Comparison of ENCODE assay signal across 13 mouse cellular contexts in genomic region chr5:140583732-140584368, GRCm38 (mm10). TPM values are rescaled to one million over a fixed set of nuclear protein-coding genes. Genes with fewer than 3 reads are reported as not detected.
DNase-seq lines count a peak whose midpoint lies in the region; ATAC-seq lines count a peak whose summit lies in the region.
"Had no signal": no experiment of that assay in that cellular context is flagged by ENCODE, and none has a peak within 500 bp of the region (broad histone marks: within the 10 kb centered on the region; RNA-seq: fewer than 3 reads in every experiment).

No protein-coding gene starts in this region.

- H3K9ac ChIP-seq in kidney, embryonic 15.5 days: no peak overlapping the region
- peak overlapping the region; percentile 9; the same call in 1 of the 2 replicates for H3K9ac ChIP-seq in neural tube, embryonic 12.5 days

- H3K27me3 ChIP-seq in kidney, embryonic 15.5 days: no peaks in the 10 kb centered on the region
- H3K27me3 ChIP-seq in forebrain, embryonic 10.5 days (ENCODE audit: poor library complexity, severe bottlenecking): no peaks in the 10 kb centered on the region
- H3K27me3 ChIP-seq in limb, embryonic 10.5 days (ENCODE audit: low read depth, poor library complexity, severe bottlenecking): peaks cover 5% of the 10 kb centered on the region; the same call in 1 of the 2 replicates
- no peaks in the 10 kb centered on the region for H3K27me3 ChIP-seq in neural tube, embryonic 12.5 days (replicated peaks)

- 0 out of 2 replicates have a peak, but pooled peaks have one; percentile 6 for ATAC-seq in kidney, embryonic 15.5 days (replicated peaks; ENCODE audit: low FRiP score)
- ATAC-seq in neural tube, embryonic 12.5 days (ENCODE audit: low FRiP score, low read depth): peak; percentile 80

- no peaks in the 10 kb centered on the region for H3K36me3 ChIP-seq in kidney, embryonic 15.5 days
- no peaks in the 10 kb centered on the region for H3K36me3 ChIP-seq in forebrain, embryonic 10.5 days (replicated peaks)
- no peaks in the 10 kb centered on the region for H3K36me3 ChIP-seq in limb, embryonic 10.5 days
- no peaks in the 10 kb centered on the region for H3K36me3 ChIP-seq in neural tube, embryonic 12.5 days
- H3K36me3 ChIP-seq: heart, embryonic 10.5 days had no signal

- no peaks in the 10 kb centered on the region for H3K9me3 ChIP-seq in kidney, embryonic 15.5 days (replicated peaks)
- no peaks in the 10 kb centered on the region for H3K9me3 ChIP-seq in forebrain, embryonic 10.5 days
- no peaks in the 10 kb centered on the region for H3K9me3 ChIP-seq in limb, embryonic 10.5 days (replicated peaks)
- no peaks in the 10 kb centered on the region for H3K9me3 ChIP-seq in neural tube, embryonic 12.5 days
- H3K9me3 ChIP-seq: heart, embryonic 10.5 days had no signal

- no peak for DNase-seq in kidney, adult 11 months
- peak; percentile 93 for DNase-seq in forebrain, embryonic 10.5 days (ENCODE audit: extremely low spot score, low spot score)
- DNase-seq in limb, embryonic 10.5 days (ENCODE audit: low spot score): no peak
- no peak for DNase-seq in kidney, postnatal 36 days
- DNase-seq in layer of hippocampus, adult 18-20 months (ENCODE audit: low spot score in 2 of 2): no peak
- DNase-seq in layer of hippocampus, adult 9-10 months (ENCODE audit: low spot score): no peak
- DNase-seq: kidney, postnatal 10 days had no signal

- no peak overlapping the region for H3K4me3 ChIP-seq in kidney, embryonic 15.5 days (replicated peaks)
- peak overlapping the region; percentile 35 for H3K4me3 ChIP-seq in forebrain, embryonic 10.5 days
- no peak overlapping the region for H3K4me3 ChIP-seq in limb, embryonic 10.5 days
- no peak overlapping the region for H3K4me3 ChIP-seq in neural tube, embryonic 12.5 days
- H3K4me3 ChIP-seq: heart, embryonic 10.5 days had no signal

- H3K27ac ChIP-seq in kidney, embryonic 15.5 days: peak overlapping the region; percentile 24; the same call in 1 of the 2 replicates
- peak overlapping the region; percentile 94 for H3K27ac ChIP-seq in forebrain, embryonic 10.5 days
- peak overlapping the region; percentile 81 for H3K27ac ChIP-seq in limb, embryonic 10.5 days
- peak overlapping the region; percentile 62 for H3K27ac ChIP-seq in neural tube, embryonic 12.5 days
- H3K27ac ChIP-seq: heart, embryonic 10.5 days had no signal

- 47% methylated on average over 6 of the region's 6 CpGs for WGBS in kidney, embryonic 15.5 days
- WGBS in forebrain, embryonic 10.5 days: 4% methylated on average over 6 of the region's 6 CpGs
- 23% methylated on average over 6 of the region's 6 CpGs for WGBS in limb, embryonic 10.5 days
- WGBS in neural tube, embryonic 12.5 days: 10% methylated on average over 6 of the region's 6 CpGs

- H3K4me1 ChIP-seq in kidney, embryonic 15.5 days: peaks cover 56% of the 10 kb centered on the region
- peaks cover 87% of the 10 kb centered on the region for H3K4me1 ChIP-seq in forebrain, embryonic 10.5 days
- peaks cover 57% of the 10 kb centered on the region for H3K4me1 ChIP-seq in limb, embryonic 10.5 days
- peaks cover 55% of the 10 kb centered on the region for H3K4me1 ChIP-seq in neural tube, embryonic 12.5 days

- no peak overlapping the region for H3K4me2 ChIP-seq in kidney, embryonic 15.5 days
- H3K4me2 ChIP-seq in neural tube, embryonic 12.5 days (replicated peaks): peak overlapping the region; percentile 28
- H3K4me2 ChIP-seq: liver, embryonic 11.5 days had no signal

RNA-seq across cellular contexts. Expression of gene Grifin, which starts 19.0 kb away (rescaled TPM):
- polyA plus RNA-seq in kidney, embryonic 15.5 days (2015; fragmentation: Nextera tagmentation; extraction: Ambion mirVana): 0.45 TPM in 1 of 2 replicates, not detected in the other
- not detected in 2 replicates for polyA plus RNA-seq in forebrain, embryonic 10.5 days (2016; fragmentation: Nextera tagmentation; extraction: Ambion mirVana)
- not detected in 2 replicates for polyA plus RNA-seq in limb, embryonic 10.5 days (2016; fragmentation: Nextera tagmentation; extraction: Ambion mirVana)
- not detected in 2 replicates for polyA plus RNA-seq in neural tube, embryonic 12.5 days (2016; fragmentation: Nextera tagmentation; extraction: Ambion mirVana)
- not detected for total RNA-seq in layer of hippocampus, adult 18-20 months (2021)
- total RNA-seq: megakaryocyte, adult 5-6 weeks had no signal
- polyA plus RNA-seq: heart, embryonic 10.5 days; testis, adult 2 months had no signal

RNA-seq across cellular contexts. Expression of gene Lfng, which starts 23.3 kb away (rescaled TPM):
- polyA plus RNA-seq in kidney, embryonic 15.5 days (2015; fragmentation: Nextera tagmentation; extraction: Ambion mirVana): 32.3 and 34.5 TPM in 2 replicates
- polyA plus RNA-seq in forebrain, embryonic 10.5 days (2016; fragmentation: Nextera tagmentation; extraction: Ambion mirVana): 33.1 and 33.3 TPM in 2 replicates
- 4.3 and 5.8 TPM in 2 replicates for polyA plus RNA-seq in limb, embryonic 10.5 days (2016; fragmentation: Nextera tagmentation; extraction: Ambion mirVana)
- 30.5 and 34.5 TPM in 2 replicates for polyA plus RNA-seq in neural tube, embryonic 12.5 days (2016; fragmentation: Nextera tagmentation; extraction: Ambion mirVana)
- total RNA-seq in layer of hippocampus, adult 18-20 months (2021): 10 to 100 TPM; 19.3 to 21.2 TPM

Comparison
In these comparisons a context has a peak if more than half of its experiments do, and no peak if none do; other contexts are left out.
1. H3K27ac ChIP-seq: peak in every context shown above with its lines; median percentile 94 in forebrain, embryonic 10.5 days; 81 in limb, embryonic 10.5 days; 62 in neural tube, embryonic 12.5 days; 24 in kidney, embryonic 15.5 days.